17 mouse cellular contexts compared by ENCODE assay signal in the genomic region with DNA sequence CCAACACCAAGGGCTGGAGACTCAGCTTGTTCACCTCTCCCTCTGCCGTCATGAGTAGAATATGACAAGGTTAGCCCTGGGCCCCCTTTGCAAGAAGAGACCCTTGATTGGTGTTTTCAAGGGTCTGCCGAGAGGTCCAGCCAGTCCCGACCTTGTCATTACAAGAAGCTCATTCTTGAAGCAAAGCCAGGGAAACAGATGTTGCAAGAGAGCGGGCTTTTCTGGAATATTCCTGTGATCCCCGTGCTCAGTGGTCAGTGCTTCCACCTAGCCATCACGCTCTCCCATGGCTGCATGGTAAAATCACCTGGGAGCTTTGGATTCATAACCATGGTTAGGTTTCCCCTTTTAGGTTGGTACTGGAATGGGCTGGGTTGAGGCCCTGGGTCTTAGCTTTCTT.
DNase-seq lines count a peak whose midpoint lies in the region; TF ChIP-seq lines count a peak whose summit lies in the region.
"Had no signal": no experiment of that assay in that cellular context is flagged by ENCODE, and none has a peak within 500 bp of the region (broad histone marks: within the 10 kb centered on the region; RNA-seq: fewer than 3 reads in every experiment).

No protein-coding gene starts in this region.

- no peak for TF ChIP-seq POLR2A in heart, adult 2 months (IDR thresholded peaks at IDR 0.05; ENCODE audit: insufficient read depth, low read depth, low read length)
- no peak for TF ChIP-seq POLR2A in liver, adult 2 months (IDR thresholded peaks at IDR 0.05; ENCODE audit: extremely low read depth, insufficient read depth, low read length)

- no peaks in the 10 kb centered on the region for H3K27me3 ChIP-seq in heart, adult 2 months (ENCODE audit: control insufficient read depth, insufficient read depth, low read length)
- H3K27me3 ChIP-seq in liver, adult 2 months (ENCODE audit: control insufficient read depth, insufficient read depth, low read length), result no peaks in the 10 kb centered on the region
- H3K27me3 ChIP-seq: CH12.LX; embryonic facial prominence, embryonic 12.5 days; embryonic facial prominence, embryonic 15.5 days; heart, embryonic 13.5 days; Patski had no signal

- H3K4me3 ChIP-seq in heart, adult 2 months, result no peak overlapping the region
- peak overlapping the region; percentile 10; the same call in 1 of the 2 replicates for H3K4me3 ChIP-seq in liver, adult 2 months (ENCODE audit: insufficient read depth, low read depth, low read length)
- H3K4me3 ChIP-seq: embryonic facial prominence, embryonic 12.5 days; embryonic facial prominence, embryonic 15.5 days; heart, embryonic 13.5 days had no signal

- H3K36me3 ChIP-seq in heart, adult 2 months (ENCODE audit: control insufficient read depth, insufficient read depth, low read length), result no peaks in the 10 kb centered on the region
- H3K36me3 ChIP-seq in liver, adult 2 months (ENCODE audit: control insufficient read depth, insufficient read depth, low read length), result no peaks in the 10 kb centered on the region
- H3K36me3 ChIP-seq: embryonic facial prominence, embryonic 12.5 days; embryonic facial prominence, embryonic 15.5 days; G1E had no signal

- peaks cover 4% of the 10 kb centered on the region for H3K4me1 ChIP-seq in heart, adult 2 months (ENCODE audit: control insufficient read depth, insufficient read depth, low read length)
- H3K4me1 ChIP-seq in liver, adult 2 months (ENCODE audit: control insufficient read depth, insufficient read depth, low read length), result peaks cover 21% of the 10 kb centered on the region

- DNase-seq in adrenal gland, postnatal 36 days, result peak; percentile 43 to 48
- DNase-seq in adrenal gland, postnatal 10 days, result no peak
- DNase-seq in cerebellum, adult 8-10 months, result peak; percentile 42
- DNase-seq in cerebellum, postnatal 36 days, result no peak
- DNase-seq in heart, adult 2 months, result no peak
- no peak for DNase-seq in heart, postnatal 10 days
- peak; percentile 72 for DNase-seq in liver, adult 2 months (ENCODE audit: extremely low read depth, low read depth, low spot score)
- no peak for DNase-seq in liver
- DNase-seq: B cell, adult 2 months; forebrain, postnatal 0 days had no signal

- H3K9ac ChIP-seq in heart, adult 2 months (ENCODE audit: low read depth, low read length), result no peak overlapping the region
- H3K9ac ChIP-seq in liver, adult 2 months (ENCODE audit: low read depth, low read length), result peak overlapping the region; percentile 71
- H3K9ac ChIP-seq: embryonic facial prominence, embryonic 12.5 days; embryonic facial prominence, embryonic 15.5 days; forebrain, postnatal 0 days; heart, embryonic 13.5 days; hindbrain, embryonic 14.5 days had no signal

- no peaks in the 10 kb centered on the region for H3K79me2 ChIP-seq in heart, adult 2 months (replicated peaks; ENCODE audit: control insufficient read depth, insufficient read depth, low read length)
- H3K79me2 ChIP-seq in liver, adult 2 months (ENCODE audit: control insufficient read depth, insufficient read depth, low read length), result peaks cover 12% of the 10 kb centered on the region; the same call in 1 of the 2 replicates

- peak overlapping the region; percentile 83 for H3K27ac ChIP-seq in heart, adult 2 months
- H3K27ac ChIP-seq in liver, adult 2 months (replicated peaks; ENCODE audit: insufficient read depth, low read depth, low read length), result peak overlapping the region; percentile 93
- H3K27ac ChIP-seq: embryonic facial prominence, embryonic 12.5 days; embryonic facial prominence, embryonic 15.5 days; heart, embryonic 13.5 days; hindbrain, embryonic 14.5 days had no signal

- WGBS in heart, adult 2 months, result 74% methylated on average over 6 of the region's 6 CpGs
- 29% methylated on average over 6 of the region's 6 CpGs for WGBS in liver, adult 2 months

- no peak for TF ChIP-seq EP300 in heart, adult 2 months (IDR thresholded peaks at IDR 0.05; ENCODE audit: insufficient read depth, low read depth, low read length)

- TF ChIP-seq CTCF in heart, adult 2 months (IDR thresholded peaks at IDR 0.05), result no peak
- TF ChIP-seq CTCF in liver, adult 2 months (IDR thresholded peaks at IDR 0.05; ENCODE audit: low read depth, low read length), result no peak

- intact Hi-C loops in heart, adult 2 months (cut with DNase I), result loop anchor here (5.0 kb wide), 2 partner anchors 80 to 580 kb away; no protein-coding TSS in a partner anchor
- intact Hi-C loops in heart, postnatal 10 days (cut with DNase I), result loop anchor here (5.0 kb wide), 2 partner anchors 45 to 90 kb away; a partner anchor contains a TSS

Comparison
In these comparisons a context has a peak if more than half of its experiments do, and no peak if none do; other contexts are left out.
1. DNase-seq: peak in adrenal gland, postnatal 36 days (2 of 2), cerebellum, adult 8-10 months (single experiment) and liver, adult 2 months (single experiment); none in adrenal gland, postnatal 10 days (single experiment), cerebellum, postnatal 36 days (0 of 2), heart, adult 2 months (0 of 2), heart, postnatal 10 days (0 of 2) and liver (single experiment).